Mouse (Mus musculus): ENCODE measurements around the gene Ttc38. TPM values are rescaled to one million over a fixed set of nuclear protein-coding genes. Genes with fewer than 3 reads are reported as not detected.

The Ttc38 gene
- polyA plus RNA-seq, 1 experiment from 2014 or later = 2.8 TPM

- Histone ChIP-seq H3K4me1 (replicated peaks; ENCODE audit: control insufficient read depth, insufficient read depth, low read length) (0 out of 2 replicates have a peak, but pooled peaks cover 2% of the 10 kb centered on the region), H3K27me3 (ENCODE audit: control insufficient read depth, insufficient read depth, low read length) (no peaks in the 10 kb centered on the region), H3K4me3 (ENCODE audit: low read depth, low read length) (no peak overlapping the region), H3K27ac (ENCODE audit: low read depth, low read length) (no peak overlapping the region), H3K9me3 (ENCODE audit: control insufficient read depth, low read length) (no peaks in the 10 kb centered on the region), H3K36me3 (ENCODE audit: control insufficient read depth, insufficient read depth, low read length) (peaks cover 2% of the 10 kb centered on the region; the same call in 1 of the 2 replicates), H3K9ac (ENCODE audit: low read length) (no peak overlapping the region), H3K4me2 (ENCODE audit: low read depth, low read length, severe bottlenecking) (no peak overlapping the region)
- WGBS = 76% methylated on average over 8 of the region's 8 CpGs
- ATAC-seq (replicated peaks; ENCODE audit: low FRiP score) (no peak), DNase-seq (ENCODE audit: low spot score) (no peak)
Observed at GRCm38 (mm10) chr15:85903826-85904225, 71.7 kb downstream of the Ttc38 start.

Other genes starting within 250 kb of the Ttc38 start
- gene Wnt7b, start 249.8 kb upstream of the Ttc38 start, polyA plus RNA-seq (2014; fragmentation: Nextera tagmentation; extraction: Ambion mirVana) = 146 and 153 TPM in 2 replicates
- 0.31 and 0.51 TPM in 2 replicates for gene Ppara, start 97.3 kb upstream of the Ttc38 start, polyA plus RNA-seq (2014; fragmentation: Nextera tagmentation; extraction: Ambion mirVana)
- 20.6 and 20.7 TPM in 2 replicates for gene Cdpf1, start 20.6 kb upstream of the Ttc38 start, polyA plus RNA-seq (2014; fragmentation: Nextera tagmentation; extraction: Ambion mirVana)
- gene Pkdrej, start 10.6 kb upstream of the Ttc38 start, polyA plus RNA-seq (2014; fragmentation: Nextera tagmentation; extraction: Ambion mirVana) = 0.05 TPM in 1 of 2 replicates, not detected in the other
- 60.8 and 62.7 TPM in 2 replicates for gene Gtse1, start 27.4 kb downstream of the Ttc38 start, polyA plus RNA-seq (2014; fragmentation: Nextera tagmentation; extraction: Ambion mirVana)
- gene Trmu, start 47.0 kb downstream of the Ttc38 start, polyA plus RNA-seq (2014; fragmentation: Nextera tagmentation; extraction: Ambion mirVana) = 35.7 and 38.6 TPM in 2 replicates
- 7.3 and 7.9 TPM in 2 replicates for gene Celsr1, start 201.5 kb downstream of the Ttc38 start, polyA plus RNA-seq (2014; fragmentation: Nextera tagmentation; extraction: Ambion mirVana)
- gene Gramd4, start 225.4 kb downstream of the Ttc38 start, polyA plus RNA-seq (2014; fragmentation: Nextera tagmentation; extraction: Ambion mirVana) = 15.5 and 16.6 TPM in 2 replicates

Measured in forebrain, embryonic 11.5 days (tissue).